Mouse (Mus musculus): Measurements from ENCODE around the gene Mocs3.

DNA sequence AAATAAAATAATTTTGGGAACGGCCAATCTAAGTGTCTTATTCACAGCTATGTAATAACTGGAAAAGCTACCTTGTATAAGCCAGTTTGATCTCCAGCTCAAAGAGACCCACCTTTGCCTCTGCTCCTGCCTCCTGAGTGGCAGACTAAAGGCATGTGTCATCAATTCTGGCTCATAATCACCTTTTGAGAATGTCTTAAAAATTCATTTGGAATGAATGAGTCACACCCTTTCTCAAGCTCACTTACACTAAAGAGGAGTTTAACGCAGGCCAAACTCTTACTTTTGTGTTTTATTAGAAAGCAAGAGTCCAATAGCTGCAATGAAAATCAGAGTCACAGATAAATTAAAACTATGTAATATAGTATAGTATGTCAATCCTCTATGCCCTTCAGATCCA is 38.6 kb upstream of the Mocs3 start:
- TF ChIP-seq GATA1 (IDR thresholded peaks at IDR 0.05; ENCODE audit: borderline replicate concordance, low read length) (no peak), FLI1 (IDR thresholded peaks at IDR 0.05; ENCODE audit: low read length) (no peak)
